10 mouse cellular contexts compared by ENCODE assay signal in genomic region chr3:82274945-82275821, GRCm38 (mm10).
DNase-seq lines count a peak whose midpoint lies in the region; ATAC-seq lines count a peak whose summit lies in the region.
"Had no signal": no experiment of that assay in that cellular context is flagged by ENCODE, and none has a peak within 500 bp of the region (broad histone marks: within the 10 kb centered on the region; RNA-seq: fewer than 3 reads in every experiment).

No protein-coding gene starts in this region.

- H3K9me3 ChIP-seq in hindbrain, embryonic 11.5 days (ENCODE audit: control insufficient read depth, low read length): no peaks in the 10 kb centered on the region
- H3K9me3 ChIP-seq in hindbrain, embryonic 10.5 days: no peaks in the 10 kb centered on the region
- no peaks in the 10 kb centered on the region for H3K9me3 ChIP-seq in embryonic facial prominence, embryonic 14.5 days (ENCODE audit: control insufficient read depth, low read length)
- H3K9me3 ChIP-seq in heart, embryonic 12.5 days (replicated peaks): no peaks in the 10 kb centered on the region
- H3K9me3 ChIP-seq in neural tube, embryonic 15.5 days (replicated peaks): no peaks in the 10 kb centered on the region
- H3K9me3 ChIP-seq: midbrain, embryonic 12.5 days had no signal

- H3K9ac ChIP-seq in hindbrain, embryonic 11.5 days (ENCODE audit: low read depth, low read length): no peak overlapping the region
- no peak overlapping the region for H3K9ac ChIP-seq in embryonic facial prominence, embryonic 14.5 days (ENCODE audit: low read depth, low read length)
- H3K9ac ChIP-seq in heart, embryonic 12.5 days: no peak overlapping the region
- H3K9ac ChIP-seq in neural tube, embryonic 15.5 days (replicated peaks): no peak overlapping the region
- H3K9ac ChIP-seq: midbrain, embryonic 12.5 days had no signal

- H3K27me3 ChIP-seq in hindbrain, embryonic 11.5 days (ENCODE audit: control insufficient read depth, insufficient read depth, low read length): no peaks in the 10 kb centered on the region
- H3K27me3 ChIP-seq in hindbrain, embryonic 10.5 days (ENCODE audit: insufficient read depth, poor library complexity, severe bottlenecking): no peaks in the 10 kb centered on the region
- H3K27me3 ChIP-seq in embryonic facial prominence, embryonic 14.5 days (replicated peaks; ENCODE audit: control insufficient read depth, insufficient read depth, low read length): no peaks in the 10 kb centered on the region
- no peaks in the 10 kb centered on the region for H3K27me3 ChIP-seq in heart, embryonic 12.5 days (replicated peaks)
- no peaks in the 10 kb centered on the region for H3K27me3 ChIP-seq in neural tube, embryonic 15.5 days (replicated peaks)
- H3K27me3 ChIP-seq: midbrain, embryonic 12.5 days had no signal

- no peaks in the 10 kb centered on the region for H3K36me3 ChIP-seq in hindbrain, embryonic 11.5 days (ENCODE audit: control insufficient read depth, insufficient read depth, low read length)
- no peaks in the 10 kb centered on the region for H3K36me3 ChIP-seq in hindbrain, embryonic 10.5 days
- no peaks in the 10 kb centered on the region for H3K36me3 ChIP-seq in embryonic facial prominence, embryonic 14.5 days (ENCODE audit: control insufficient read depth, insufficient read depth, low read length)
- H3K36me3 ChIP-seq in heart, embryonic 12.5 days: no peaks in the 10 kb centered on the region
- H3K36me3 ChIP-seq in neural tube, embryonic 15.5 days: no peaks in the 10 kb centered on the region
- H3K36me3 ChIP-seq: midbrain, embryonic 12.5 days had no signal

- WGBS in hindbrain, embryonic 11.5 days: 53% methylated on average over 7 of the region's 7 CpGs
- 61% methylated on average over 7 of the region's 7 CpGs for WGBS in hindbrain, embryonic 10.5 days
- 43% methylated on average over 7 of the region's 7 CpGs for WGBS in embryonic facial prominence, embryonic 14.5 days
- 34% methylated on average over 7 of the region's 7 CpGs for WGBS in heart, embryonic 12.5 days
- WGBS in neural tube, embryonic 15.5 days: 46% methylated on average over 7 of the region's 7 CpGs

- H3K27ac ChIP-seq in hindbrain, embryonic 11.5 days (ENCODE audit: low read depth, low read length): no peak overlapping the region
- no peak overlapping the region for H3K27ac ChIP-seq in hindbrain, embryonic 10.5 days
- peak overlapping the region; percentile 52 for H3K27ac ChIP-seq in embryonic facial prominence, embryonic 14.5 days (replicated peaks; ENCODE audit: low read depth, low read length)
- H3K27ac ChIP-seq in heart, embryonic 12.5 days (ENCODE audit: poor library complexity, severe bottlenecking): peak overlapping the region; percentile 94
- H3K27ac ChIP-seq in neural tube, embryonic 15.5 days (replicated peaks): peak overlapping the region; percentile 60
- H3K27ac ChIP-seq: midbrain, embryonic 12.5 days had no signal

- peak; percentile 39 for ATAC-seq in hindbrain, embryonic 11.5 days (ENCODE audit: low FRiP score)
- ATAC-seq in embryonic facial prominence, embryonic 14.5 days (ENCODE audit: low read depth): peak; percentile 91
- peak; percentile 66 for ATAC-seq in heart, embryonic 12.5 days (ENCODE audit: insufficient number of reproducible peaks, low FRiP score)
- peak; percentile 86; the same call in 1 of the 2 replicates for ATAC-seq in neural tube, embryonic 15.5 days (ENCODE audit: low FRiP score)

- no peak overlapping the region for H3K4me3 ChIP-seq in hindbrain, embryonic 11.5 days (ENCODE audit: low read depth, low read length)
- H3K4me3 ChIP-seq in hindbrain, embryonic 10.5 days: no peak overlapping the region
- no peak overlapping the region for H3K4me3 ChIP-seq in embryonic facial prominence, embryonic 14.5 days (ENCODE audit: low read depth, low read length)
- H3K4me3 ChIP-seq in heart, embryonic 12.5 days: no peak overlapping the region
- no peak overlapping the region for H3K4me3 ChIP-seq in neural tube, embryonic 15.5 days (replicated peaks)
- H3K4me3 ChIP-seq: erythroblast, embryonic 14.5 days; midbrain, embryonic 12.5 days had no signal

- DNase-seq in hindbrain, embryonic 11.5 days (ENCODE audit: low spot score): peak; percentile 11
- no peak for DNase-seq in hindbrain, embryonic 10.5 days (ENCODE audit: low spot score)
- peak; percentile 89 for DNase-seq in embryonic facial prominence, embryonic 14.5 days (ENCODE audit: low spot score)
- DNase-seq in layer of hippocampus, adult 8-10 months (ENCODE audit: low spot score in 2 of 2): peak; percentile 22 to 25
- DNase-seq in thymus, postnatal 25 days: no peak
- DNase-seq in Muller cell, postnatal 12 days (ENCODE audit: inconsistent ontology term): no peak

- no peak overlapping the region for H3K4me2 ChIP-seq in hindbrain, embryonic 11.5 days (replicated peaks; ENCODE audit: low read depth, low read length)
- no peak overlapping the region for H3K4me2 ChIP-seq in embryonic facial prominence, embryonic 14.5 days (ENCODE audit: low read depth, low read length)
- H3K4me2 ChIP-seq in heart, embryonic 12.5 days: peak overlapping the region; percentile 44; the same call in 1 of the 2 replicates
- H3K4me2 ChIP-seq in neural tube, embryonic 15.5 days: no peak overlapping the region
- H3K4me2 ChIP-seq: midbrain, embryonic 12.5 days had no signal

- no peaks in the 10 kb centered on the region for H3K4me1 ChIP-seq in hindbrain, embryonic 11.5 days (replicated peaks; ENCODE audit: control insufficient read depth, insufficient read depth, low read length)
- H3K4me1 ChIP-seq in hindbrain, embryonic 10.5 days (replicated peaks): peaks cover 11% of the 10 kb centered on the region
- H3K4me1 ChIP-seq in embryonic facial prominence, embryonic 14.5 days (ENCODE audit: control insufficient read depth, insufficient read depth, low read length): peaks cover 5% of the 10 kb centered on the region
- H3K4me1 ChIP-seq in heart, embryonic 12.5 days (replicated peaks): peaks cover 27% of the 10 kb centered on the region
- peaks cover 15% of the 10 kb centered on the region for H3K4me1 ChIP-seq in neural tube, embryonic 15.5 days
- H3K4me1 ChIP-seq: midbrain, embryonic 12.5 days had no signal

Comparison
In these comparisons a context has a peak if more than half of its experiments do, and no peak if none do; other contexts are left out.
1. DNase-seq: peak in hindbrain, embryonic 11.5 days (single experiment), embryonic facial prominence, embryonic 14.5 days (single experiment) and layer of hippocampus, adult 8-10 months (2 of 2); none in hindbrain, embryonic 10.5 days (single experiment), thymus, postnatal 25 days (single experiment) and Muller cell, postnatal 12 days (single experiment).
2. ATAC-seq: peak in every context shown above with its lines; median percentile 91 in embryonic facial prominence, embryonic 14.5 days; 86 in neural tube, embryonic 15.5 days; 66 in heart, embryonic 12.5 days; 39 in hindbrain, embryonic 11.5 days.
3. H3K27ac ChIP-seq: peak in embryonic facial prominence, embryonic 14.5 days (single experiment), heart, embryonic 12.5 days (single experiment) and neural tube, embryonic 15.5 days (single experiment); none in hindbrain, embryonic 11.5 days (single experiment) and hindbrain, embryonic 10.5 days (single experiment).